In genomic region chr5:30915974-30916433, GRCm38 (mm10) we compare ENCODE assay signal across 8 mouse cellular contexts. TPM values are rescaled to one million over a fixed set of nuclear protein-coding genes. Genes with fewer than 3 reads are reported as not detected.
DNase-seq lines count a peak whose midpoint lies in the region; ATAC-seq and TF ChIP-seq lines count a peak whose summit lies in the region.

No protein-coding gene starts in this region.

- H3K4me2 ChIP-seq in lung, embryonic 15.5 days: peak overlapping the region; percentile 77

- no peak for TF ChIP-seq CTCF in Patski (IDR thresholded peaks at IDR 0.05)
- TF ChIP-seq CTCF in olfactory bulb, adult 2 months (IDR thresholded peaks at IDR 0.05; ENCODE audit: insufficient read depth, low read depth, low read length): no peak

- no peaks in the 10 kb centered on the region for H3K9me3 ChIP-seq in hindbrain, embryonic 10.5 days
- no peaks in the 10 kb centered on the region for H3K9me3 ChIP-seq in lung, embryonic 15.5 days

- no peak for TF ChIP-seq POLR2A in olfactory bulb, adult 2 months (IDR thresholded peaks at IDR 0.05; ENCODE audit: insufficient read depth, low read depth, low read length)

- CTCF ChIA-PET in Patski (lab: Charles Lee): interaction anchor here (0.7 to 5.0 kb wide), 8 partner anchors 11 to 122 kb away, joined by 3 to 24 read pairs (median 6); partner anchors contain the start of gene Agbl5

- POLR2A ChIA-PET in Patski (lab: Charles Lee): interaction anchor here (1.5 to 2.0 kb wide), 2 partner anchors 28 to 62 kb away, joined by 3 to 5 read pairs; no protein-coding TSS in a partner anchor

- H3K9ac ChIP-seq in lung, embryonic 15.5 days: no peak overlapping the region

- no peaks in the 10 kb centered on the region for H3K27me3 ChIP-seq in Patski
- no peaks in the 10 kb centered on the region; the same call in 1 of the 2 replicates for H3K27me3 ChIP-seq in hindbrain, embryonic 10.5 days (ENCODE audit: insufficient read depth, poor library complexity, severe bottlenecking)
- no peaks in the 10 kb centered on the region for H3K27me3 ChIP-seq in lung, embryonic 15.5 days

- ATAC-seq in Patski: peak; percentile 84
- peak; percentile 93 for ATAC-seq in frontal cortex, adult (ENCODE audit: low TSS enrichment)
- peak; percentile 57 for ATAC-seq in lung, embryonic 15.5 days (ENCODE audit: borderline replicate concordance, extremely low read depth, low FRiP score, low TSS enrichment)

- H3K27ac ChIP-seq in hindbrain, embryonic 10.5 days: peak overlapping the region; percentile 86
- H3K27ac ChIP-seq in lung, embryonic 15.5 days: peak overlapping the region; percentile 98
- H3K27ac ChIP-seq in olfactory bulb, adult 2 months (ENCODE audit: insufficient read depth, low read depth, low read length): 0 out of 2 replicates have a peak overlapping the region, but pooled peaks have one; percentile 9

- in situ Hi-C loops in Patski (cut with MboI; ENCODE audit: low pct_unique_long_range_greater_than_20kb): loop anchor here (5.0 to 10.0 kb wide), 2 partner anchors 104 to 201 kb away; partner anchors contain the start of genes Dpysl5 and Mapre3

- peak overlapping the region; percentile 46 for H3K4me3 ChIP-seq in hindbrain, embryonic 10.5 days
- H3K4me3 ChIP-seq in lung, embryonic 15.5 days: peak overlapping the region; percentile 52
- no peak overlapping the region for H3K4me3 ChIP-seq in olfactory bulb, adult 2 months (ENCODE audit: insufficient read depth, low read depth, low read length)

- peaks cover 36% of the 10 kb centered on the region for H3K36me3 ChIP-seq in hindbrain, embryonic 10.5 days
- peaks cover 39% of the 10 kb centered on the region for H3K36me3 ChIP-seq in lung, embryonic 15.5 days

- peak; percentile 94 for DNase-seq in Patski (ENCODE audit: low read depth, low spot score)
- DNase-seq in cerebellum, adult 9-10 months: peak; percentile 95
- peak; percentile 83 for DNase-seq in hindbrain, embryonic 10.5 days (ENCODE audit: low spot score)
- peak; percentile 89 for DNase-seq in layer of hippocampus, adult 9-10 months (ENCODE audit: low spot score)
- DNase-seq in thymus, postnatal 10 days (ENCODE audit: low spot score in 2 of 2): peak; percentile 70 to 78

- H3K4me1 ChIP-seq in hindbrain, embryonic 10.5 days (replicated peaks): peaks cover 68% of the 10 kb centered on the region
- H3K4me1 ChIP-seq in lung, embryonic 15.5 days: peaks cover 49% of the 10 kb centered on the region
- H3K4me1 ChIP-seq in olfactory bulb, adult 2 months (ENCODE audit: control insufficient read depth, insufficient read depth, low read length): peaks cover 22% of the 10 kb centered on the region

- WGBS in hindbrain, embryonic 10.5 days: 8% methylated on average over 7 of the region's 7 CpGs
- 3% methylated on average over 7 of the region's 7 CpGs for WGBS in lung, embryonic 15.5 days
- WGBS in olfactory bulb, adult 2 months: 2% methylated on average over 7 of the region's 7 CpGs

RNA-seq across cellular contexts. Expression of gene Emilin1, which starts 2.8 kb away (rescaled TPM):
- polyA plus RNA-seq in Patski (2021): 0.30 TPM
- 85.1 and 87.4 TPM in 2 replicates for polyA plus RNA-seq in hindbrain, embryonic 10.5 days (2016; fragmentation: Nextera tagmentation; extraction: Ambion mirVana)
- 228 and 233 TPM in 2 replicates for polyA plus RNA-seq in lung, embryonic 15.5 days (2015; fragmentation: Nextera tagmentation; extraction: Ambion mirVana)
- not detected in 2 replicates for polyA plus RNA-seq in olfactory bulb, adult 2 months (2012; ENCODE audit: insufficient read depth, insufficient read length, low replicate concordance, missing spikeins)

RNA-seq across cellular contexts. Expression of gene Khk, which starts 5.2 kb away (rescaled TPM):
- polyA plus RNA-seq in Patski (2021): 45.3 TPM
- polyA plus RNA-seq in hindbrain, embryonic 10.5 days (2016; fragmentation: Nextera tagmentation; extraction: Ambion mirVana): 7.2 and 8.0 TPM in 2 replicates
- 11.8 and 14.6 TPM in 2 replicates for polyA plus RNA-seq in lung, embryonic 15.5 days (2015; fragmentation: Nextera tagmentation; extraction: Ambion mirVana)
- not detected in 2 replicates for polyA plus RNA-seq in olfactory bulb, adult 2 months (2012; ENCODE audit: insufficient read depth, insufficient read length, low replicate concordance, missing spikeins)

RNA-seq across cellular contexts. Expression of gene Ost4, which starts 8.4 kb away (rescaled TPM):
- polyA plus RNA-seq in Patski (2021): 262 TPM
- polyA plus RNA-seq in hindbrain, embryonic 10.5 days (2016; fragmentation: Nextera tagmentation; extraction: Ambion mirVana): 405 and 407 TPM in 2 replicates
- 421 and 449 TPM in 2 replicates for polyA plus RNA-seq in lung, embryonic 15.5 days (2015; fragmentation: Nextera tagmentation; extraction: Ambion mirVana)
- polyA plus RNA-seq in olfactory bulb, adult 2 months (2012; ENCODE audit: insufficient read depth, insufficient read length, low replicate concordance, missing spikeins): not detected in 2 replicates

RNA-seq across cellular contexts. Expression of gene Agbl5, which starts 27.5 kb away (rescaled TPM):
- 34.9 TPM for polyA plus RNA-seq in Patski (2021)
- polyA plus RNA-seq in hindbrain, embryonic 10.5 days (2016; fragmentation: Nextera tagmentation; extraction: Ambion mirVana): 18.4 and 24.2 TPM in 2 replicates
- 20.4 and 21.0 TPM in 2 replicates for polyA plus RNA-seq in lung, embryonic 15.5 days (2015; fragmentation: Nextera tagmentation; extraction: Ambion mirVana)
- polyA plus RNA-seq in olfactory bulb, adult 2 months (2012; ENCODE audit: insufficient read depth, insufficient read length, low replicate concordance, missing spikeins): not detected in 2 replicates

RNA-seq across cellular contexts. Expression of gene Cgref1, which starts 29.4 kb away (rescaled TPM):
- 0.23 TPM for polyA plus RNA-seq in Patski (2021)
- polyA plus RNA-seq in hindbrain, embryonic 10.5 days (2016; fragmentation: Nextera tagmentation; extraction: Ambion mirVana): 3.7 and 6.7 TPM in 2 replicates
- 2.3 and 2.4 TPM in 2 replicates for polyA plus RNA-seq in lung, embryonic 15.5 days (2015; fragmentation: Nextera tagmentation; extraction: Ambion mirVana)
- polyA plus RNA-seq in olfactory bulb, adult 2 months (2012; ENCODE audit: insufficient read depth, insufficient read length, low replicate concordance, missing spikeins): not detected in 2 replicates

Comparison
In these comparisons a context has a peak if more than half of its experiments do, and no peak if none do; other contexts are left out.
1. H3K27ac ChIP-seq: peak in every context shown above with its lines; median percentile 98 in lung, embryonic 15.5 days; 86 in hindbrain, embryonic 10.5 days; 9 in olfactory bulb, adult 2 months.
2. RNA of gene Emilin1, which starts 2.8 kb away (polyA plus RNA-seq): 228 to 233 TPM in lung, embryonic 15.5 days and 85.1 to 87.4 TPM in hindbrain, embryonic 10.5 days; 0.30 TPM in Patski (single experiment) and not detected in olfactory bulb, adult 2 months; every median in the first group is over 10 times any median in the second.
3. RNA of gene Ost4, which starts 8.4 kb away (polyA plus RNA-seq): 421 to 449 TPM in lung, embryonic 15.5 days, 405 to 407 TPM in hindbrain, embryonic 10.5 days and 262 TPM in Patski (single experiment); not detected in olfactory bulb, adult 2 months; every median in the first group is over 100 times any median in the second.
4. Peak in every context shown above with its lines, with median percentiles within 50 percentile points of each other: ATAC-seq and DNase-seq.